Mouse (Mus musculus) adrenal gland, postnatal 14 days (tissue): ENCODE measurements at regions not wholly inside any gene's neighbourhood (a gene's known extent, or its start where the extent isn't known, plus 50 kb on each side); places are given as distances from the start of the nearest gene placed in this dataset.
A peak's percentile ranks its signal among the peaks of the same experiment; 100 is the strongest.

ENCODE experiments used
- DNase-seq: peaks from one replicate; pipeline ENCODE4 v3.0.0; 2021; ENCODE audit warnings: mixed read lengths

- DNase-seq, result no peak
These were observed 315.9 kb downstream of the Tmem135 start for GRCm38 (mm10) chr7:89088141-89088540.

- no peak for DNase-seq
These were observed 317.7 kb downstream of the Tmem135 start for GRCm38 (mm10) chr7:89086348-89086747.

DNA sequence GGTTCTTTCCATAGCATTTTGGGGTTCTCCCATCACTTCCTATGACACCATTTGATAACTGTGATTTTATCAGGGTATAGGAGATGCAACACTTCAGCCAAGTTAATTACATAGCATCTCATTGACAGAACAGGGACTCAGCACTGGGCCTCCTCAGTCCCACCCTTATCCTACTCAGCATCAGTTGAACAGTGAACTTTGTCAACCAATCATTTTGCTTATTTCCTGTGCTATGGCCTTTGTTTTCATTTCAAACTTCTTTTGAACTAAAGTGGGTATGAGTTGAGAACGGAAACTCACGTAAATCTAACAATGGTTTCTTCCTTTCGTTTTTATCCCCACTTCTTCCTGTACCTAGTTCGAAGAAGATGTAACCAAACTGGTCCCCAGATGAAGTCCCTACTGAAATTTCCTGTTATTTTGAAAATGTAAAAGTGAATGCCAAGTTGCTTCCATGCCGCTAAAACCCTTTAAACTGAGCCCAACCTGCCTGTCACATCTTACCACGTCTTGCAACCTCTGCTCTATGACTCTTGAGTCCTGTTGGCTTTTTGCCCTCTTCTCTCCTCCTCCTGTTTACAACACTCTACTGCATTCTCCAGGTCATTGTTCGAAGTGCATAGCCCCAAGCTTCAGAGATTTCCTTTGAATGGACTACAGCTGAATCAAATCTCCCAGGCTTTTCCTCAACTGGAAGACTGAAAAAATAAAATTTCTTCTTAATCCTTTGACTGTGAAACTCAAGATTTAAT, 329.9 kb downstream of the Tmem135 start:
- peak; percentile 5 for DNase-seq

- no peak for DNase-seq
These were observed 334.0 kb downstream of the Tmem135 start for GRCm38 (mm10) chr7:89070030-89070429.

GRCm38 (mm10) chr7:89064462-89064861, 339.6 kb downstream of the Tmem135 start:
- DNase-seq, result no peak

- no peak for DNase-seq
These were observed 340.4 kb downstream of the Tmem135 start for GRCm38 (mm10) chr7:89063630-89064029.

DNA sequence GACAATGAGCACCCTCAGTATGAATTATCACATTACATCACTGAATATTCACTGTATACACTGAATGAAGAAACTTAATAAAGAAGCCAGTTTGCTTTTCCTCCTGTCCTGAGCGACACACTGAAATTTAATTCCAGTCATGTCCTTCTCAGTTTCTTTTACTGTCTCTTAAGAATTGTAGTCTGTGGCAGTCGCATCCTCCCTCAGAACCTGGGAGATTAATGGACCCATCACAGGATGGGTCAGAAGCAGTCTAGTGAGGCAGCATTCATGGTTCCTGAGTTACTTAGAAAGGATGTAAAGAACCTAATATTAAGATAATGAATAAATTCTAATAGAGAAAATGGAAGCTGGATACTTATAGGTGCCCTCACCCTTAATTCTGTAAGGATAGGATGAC, 349.5 kb downstream of the Tmem135 start:
- no peak for DNase-seq

GRCm38 (mm10) chr7:89051240-89051639, 352.8 kb downstream of the Tmem135 start:
- DNase-seq, result peak; percentile 3

DNA sequence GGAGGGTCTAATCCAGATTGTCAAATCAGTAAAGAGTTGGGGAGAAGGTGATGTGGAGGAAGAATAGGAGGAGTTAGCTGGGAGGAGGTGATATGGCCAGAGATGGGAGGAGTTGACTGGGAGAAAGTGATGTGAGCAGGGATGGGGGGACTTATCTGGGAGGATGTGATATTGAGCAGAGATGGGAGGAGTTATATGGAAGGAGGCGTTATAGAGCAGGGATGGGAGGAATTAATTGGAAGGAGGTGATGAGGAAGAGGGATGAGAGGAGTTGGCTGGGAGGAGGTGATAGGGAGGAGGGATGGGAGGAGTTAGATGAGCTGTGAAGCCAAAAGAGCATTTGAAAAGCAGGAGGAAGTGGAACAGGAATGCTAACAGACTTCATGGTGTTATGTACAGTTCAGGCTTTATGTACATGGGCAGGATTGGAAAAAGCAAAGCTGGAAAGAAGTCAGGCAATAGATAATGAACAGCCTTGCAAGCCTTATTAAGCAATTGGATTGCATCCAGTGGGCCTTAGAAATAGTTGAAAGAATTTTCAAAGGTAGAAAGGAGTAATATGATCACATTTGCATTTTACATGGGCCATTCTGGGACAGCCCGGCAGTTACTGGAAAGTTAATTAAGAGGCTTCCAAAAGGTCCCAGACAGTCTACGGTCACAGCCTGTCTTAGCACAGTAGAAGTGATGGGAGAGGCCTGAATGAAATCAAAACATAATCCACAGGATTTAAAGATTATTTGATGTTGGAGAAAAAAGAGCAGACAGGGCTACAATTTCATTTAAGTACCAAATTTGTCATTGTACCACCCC, 357.4 kb downstream of the Tmem135 start:
- no peak for DNase-seq

GRCm38 (mm10) chr7:89042977-89043376, 361.0 kb downstream of the Tmem135 start:
- DNase-seq, result no peak

DNA sequence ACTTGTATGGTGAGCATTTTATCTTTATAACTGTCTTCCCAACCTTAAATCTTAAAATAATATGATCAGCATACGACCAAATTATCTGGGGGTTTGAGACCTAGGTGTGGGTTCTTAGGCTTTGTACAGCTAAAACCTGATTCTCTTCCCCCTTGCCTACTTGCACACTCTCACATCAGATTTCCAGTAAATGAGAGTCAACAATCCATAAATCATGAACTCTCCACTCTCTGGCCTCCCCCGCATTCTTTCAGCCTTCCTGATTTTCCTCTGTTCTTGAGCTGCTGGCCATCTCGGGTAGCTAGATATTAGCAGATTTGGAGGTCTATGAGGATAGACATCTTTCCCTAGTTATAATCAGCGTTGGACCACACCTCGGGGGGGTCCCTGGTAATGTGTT, 362.7 kb downstream of the Tmem135 start:
- DNase-seq, result no peak

- DNase-seq, result no peak
These were observed 363.9 kb downstream of the Tmem135 start for GRCm38 (mm10) chr7:89040139-89040538.

DNA sequence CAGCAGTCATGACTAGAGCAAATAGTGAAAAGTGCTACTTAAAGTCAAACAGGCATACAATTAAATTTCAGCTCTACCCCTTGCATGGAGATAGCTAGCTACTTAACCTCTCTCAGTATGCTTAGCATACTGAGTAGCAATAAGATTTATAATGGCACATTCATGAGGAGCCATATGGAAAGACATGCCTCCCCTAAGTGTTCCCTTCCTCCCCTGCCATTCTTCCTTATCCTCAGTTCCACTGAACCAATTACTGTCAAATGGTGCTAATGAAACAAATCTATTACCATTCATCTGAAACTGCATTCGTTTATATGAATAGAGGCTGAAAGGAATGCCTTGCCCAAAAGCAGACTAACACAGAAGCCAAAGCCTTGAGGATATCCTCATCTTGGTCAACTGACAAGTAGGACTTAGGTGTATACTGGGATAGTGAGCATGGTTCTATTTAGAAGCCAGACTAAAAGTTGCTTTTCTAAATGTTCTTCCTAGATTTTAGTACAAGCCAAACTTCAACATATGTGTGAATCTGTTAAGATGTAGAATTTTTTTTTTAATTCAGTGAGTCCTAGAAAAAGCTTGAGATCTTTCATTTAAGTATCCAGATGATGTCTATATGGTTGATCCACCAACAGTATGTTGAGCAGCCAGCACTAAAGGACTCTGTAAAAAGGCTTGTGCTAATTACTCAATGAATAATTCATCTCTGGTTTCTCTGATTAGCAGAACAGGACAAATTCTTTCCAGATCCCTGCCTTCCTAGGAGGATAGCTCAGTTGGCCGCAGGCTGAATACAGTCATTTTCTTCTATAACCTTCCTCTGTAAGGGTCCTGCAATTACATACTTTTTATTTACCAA, 368.7 kb downstream of the Tmem135 start:
- DNase-seq, result no peak

GRCm38 (mm10) chr7:89023230-89024030, 380.6 kb downstream of the Tmem135 start:
- DNase-seq, result no peak

DNA sequence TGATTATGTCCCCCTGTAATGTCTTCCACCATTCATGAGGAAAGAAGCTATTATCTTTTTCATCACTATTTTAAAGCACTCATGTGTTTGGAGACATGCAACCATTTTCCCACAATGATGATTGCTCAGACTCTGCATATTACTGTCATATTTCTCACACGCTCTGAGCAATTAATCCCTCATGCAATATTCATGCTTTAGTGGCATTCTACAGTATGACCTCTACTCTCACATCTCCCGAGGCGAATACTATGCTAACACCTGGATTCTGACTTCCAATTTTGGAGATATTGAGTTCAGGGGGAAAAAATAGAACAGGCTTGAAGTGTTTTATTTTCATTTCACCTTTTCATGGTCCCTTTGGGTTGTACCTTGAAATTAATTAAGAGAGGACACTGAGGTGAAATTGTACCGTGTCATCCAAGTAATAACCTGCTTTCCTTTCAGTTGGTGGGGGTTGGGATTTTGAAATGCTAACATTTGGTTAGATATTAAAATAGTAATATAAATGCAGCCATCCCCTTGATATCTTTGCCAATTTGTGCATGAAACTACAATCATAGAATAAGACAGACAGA, 405.1 kb downstream of the Tmem135 start:
- no peak for DNase-seq

DNA sequence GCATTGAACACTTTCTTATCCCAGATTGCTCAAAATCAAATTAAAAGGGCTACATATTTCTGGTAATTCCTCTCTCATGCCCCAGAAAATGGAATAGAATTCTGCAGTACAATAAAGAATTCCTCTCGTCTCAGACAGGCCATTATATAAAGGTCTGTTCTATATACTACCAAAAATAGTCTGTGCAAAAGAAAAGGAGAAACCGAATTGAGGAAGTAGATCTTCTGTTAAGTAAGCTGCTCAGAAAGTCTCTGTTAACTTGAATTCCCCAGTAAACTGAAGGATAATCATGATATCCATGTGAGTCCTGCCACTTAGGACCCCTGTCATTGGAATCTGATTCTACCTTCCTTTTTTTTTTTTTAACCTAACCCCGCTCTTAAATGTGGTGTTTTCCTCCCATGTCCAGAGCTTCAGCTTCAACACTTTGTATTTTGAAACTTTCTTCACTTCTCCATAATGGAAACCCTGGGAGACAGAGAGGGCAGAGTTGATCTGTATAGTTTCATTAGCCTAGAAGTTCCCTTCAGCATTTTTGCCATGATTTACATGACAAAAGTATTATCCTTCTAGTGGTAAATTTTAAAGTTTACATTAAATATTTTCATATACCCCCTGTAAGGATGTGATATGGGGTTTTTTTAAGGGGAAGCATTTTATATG, 406.1 kb downstream of the Tmem135 start:
- DNase-seq, result no peak

DNA sequence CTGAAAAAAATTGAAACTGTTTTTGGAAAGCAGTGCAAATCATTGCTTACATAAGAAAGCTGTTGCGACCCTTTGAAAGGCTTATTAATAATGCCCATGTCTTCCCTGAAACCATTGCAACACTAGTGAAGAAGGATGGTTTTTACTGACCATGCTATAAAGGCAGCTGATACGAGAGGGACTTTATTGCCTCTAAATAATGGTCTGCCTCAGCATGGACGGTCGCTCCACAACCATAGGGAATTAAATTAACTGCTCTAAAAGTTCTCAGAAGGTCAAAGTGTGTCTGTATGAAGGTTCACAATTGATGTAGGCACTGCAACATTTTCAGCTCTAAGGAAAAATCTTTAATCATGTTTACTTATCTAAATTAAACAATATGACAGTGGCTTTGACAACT, 429.6 kb downstream of the Tmem135 start:
- no peak for DNase-seq

DNA sequence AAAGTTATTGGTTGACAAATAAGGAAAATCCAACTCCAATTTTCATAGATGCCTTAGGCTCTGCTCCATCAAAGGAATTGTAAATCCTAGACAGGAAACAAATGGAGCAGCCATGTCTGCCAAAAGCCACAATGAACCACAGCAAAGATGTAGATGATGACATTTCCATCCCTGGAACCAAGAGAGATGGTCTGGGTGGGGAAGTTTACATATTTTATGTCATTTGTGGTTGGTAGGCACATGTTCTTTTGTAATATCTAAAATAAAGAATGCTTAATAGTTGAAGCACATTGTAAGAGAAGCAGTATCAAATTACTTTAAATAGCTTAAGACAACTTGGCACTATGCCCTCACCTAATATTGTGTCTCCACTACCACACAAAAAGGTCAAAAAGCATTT, 443.2 kb downstream of the Tmem135 start:
- DNase-seq, result no peak

- DNase-seq, result no peak
These were observed 443.8 kb downstream of the Tmem135 start for GRCm38 (mm10) chr7:88960190-88960589.

GRCm38 (mm10) chr7:88959332-88960124, 444.5 kb downstream of the Tmem135 start:
- no peak for DNase-seq
